Mouse (Mus musculus) neutrophil, adult 5-6 weeks (primary cell): Measurements from ENCODE around the gene Rtkn. TPM values are rescaled to one million over a fixed set of nuclear protein-coding genes. Genes with fewer than 3 reads are reported as not detected.

Source experiments
- ATAC-seq: fragments of 151-379, 151-347 bp; 2 replicates; pipeline ENCODE4 v1.8.0; 2017; ENCODE audit warnings: mild to moderate bottlenecking, moderate TSS enrichment; ENCODE audit not compliant: insufficient number of reproducible peaks, poor library complexity, low FRiP score, severe bottlenecking; ENCODE audit errors: extremely low read depth
- total RNA-seq: library from RNA; stranded (forward); fragments of 200-1000 nt; gene quantifications from 2 replicates; pipeline ENCODE4 v1.2.3, GENCODE M21; 2017

Rtkn gene
- total RNA-seq, 1 experiment from 2014 or later: not detected

- ATAC-seq: peak; percentile 28; the same call in 1 of the 2 replicates
Observed at GRCm38 (mm10) chr6:83162701-83163100, 27.4 kb downstream of the Rtkn start.

GRCm38 (mm10) chr6:83165026-83165606 lies 29.9 kb downstream of the Rtkn start:
- no peak for ATAC-seq

GRCm38 (mm10) chr6:83165607-83166242 lies 30.5 kb downstream of the Rtkn start, which contains the start of gene Dctn1:
Gene Dctn1 (plus strand): TSS chr6:83165920.
- peak; percentile 90 for ATAC-seq

GRCm38 (mm10) chr6:83166243-83166630 lies 31.0 kb downstream of the Rtkn start:
- 0 out of 2 replicates have a peak, but pooled peaks have one; percentile 17 for ATAC-seq

- ATAC-seq: no peak
Observed at GRCm38 (mm10) chr6:83169872-83170271, 34.6 kb downstream of the Rtkn start.

- ATAC-seq: no peak
Observed at GRCm38 (mm10) chr6:83171063-83171462, 35.8 kb downstream of the Rtkn start.

GRCm38 (mm10) chr6:83172240-83172920 lies 37.1 kb downstream of the Rtkn start:
- no peak for ATAC-seq

- ATAC-seq: no peak
Observed at GRCm38 (mm10) chr6:83175996-83176395, 40.7 kb downstream of the Rtkn start.

DNA sequence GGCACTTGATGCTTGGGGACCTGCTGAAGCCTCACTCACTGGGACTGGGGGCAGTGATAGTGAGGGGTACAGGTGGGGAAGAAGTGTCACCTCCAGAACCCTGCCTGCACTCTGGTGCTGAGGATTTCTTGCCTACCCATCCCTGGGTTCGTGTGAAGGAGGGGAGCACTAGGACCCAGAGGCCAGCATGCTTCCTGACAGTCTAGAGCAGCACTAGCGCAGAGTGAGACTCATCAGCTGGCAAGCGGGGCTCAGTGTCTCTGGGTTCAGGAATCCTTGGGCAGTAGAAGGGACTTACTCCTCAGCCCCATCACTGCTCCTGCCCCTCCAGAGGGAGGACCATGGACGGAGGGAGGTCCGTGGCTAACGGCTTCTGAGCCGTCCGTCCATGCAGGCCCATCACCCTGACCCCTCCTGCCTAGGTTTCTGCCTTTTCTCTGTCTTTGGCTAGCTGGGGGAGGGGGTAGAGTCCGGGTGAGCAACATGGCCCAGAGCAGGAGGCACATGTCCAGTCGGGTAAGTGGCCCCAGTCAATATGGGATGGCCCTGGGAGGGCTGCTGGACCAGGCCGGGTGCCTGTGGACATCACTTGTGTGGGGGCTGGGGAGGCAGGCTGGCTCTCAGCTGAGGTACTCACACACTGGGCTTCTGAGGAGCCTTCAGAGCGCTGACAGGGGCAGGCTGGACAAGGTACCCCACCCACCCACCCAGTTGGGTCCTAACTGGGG lies 44.3 kb downstream of the Rtkn start:
- no peak for ATAC-seq

GRCm38 (mm10) chr6:83180605-83181004 lies 45.3 kb downstream of the Rtkn start:
- no peak for ATAC-seq

DNA sequence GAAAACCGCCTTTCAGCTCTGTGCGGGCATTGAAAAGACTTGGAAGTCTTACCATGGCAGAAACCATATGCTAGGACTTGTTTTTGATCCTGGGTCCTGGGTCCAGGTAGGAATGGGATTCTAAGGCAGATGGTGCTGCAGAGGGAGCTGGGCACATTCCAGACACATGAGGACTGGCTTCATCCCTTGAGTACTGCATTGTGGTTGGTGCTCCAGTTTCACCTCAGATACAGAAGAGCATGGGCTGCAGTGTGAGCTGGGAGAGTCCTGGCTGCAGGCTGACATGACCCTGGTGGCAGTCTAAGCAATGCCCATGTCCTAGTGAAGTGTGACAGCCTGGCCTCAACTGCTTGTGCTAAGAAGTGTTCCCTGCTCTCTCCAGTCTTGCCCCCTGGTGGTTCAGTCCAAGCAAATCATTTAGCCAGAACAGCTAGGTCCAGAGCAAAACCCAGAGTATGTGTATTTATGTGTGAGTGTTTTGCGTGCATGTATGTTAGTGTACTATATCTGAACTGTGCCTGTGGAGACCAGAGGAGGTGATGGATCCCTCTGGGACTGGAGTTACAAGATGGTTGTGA lies 49.7 kb downstream of the Rtkn start:
- ATAC-seq: no peak

- no peak for ATAC-seq
Observed at GRCm38 (mm10) chr6:83185895-83186861, 50.9 kb downstream of the Rtkn start.

- no peak for ATAC-seq
Observed at GRCm38 (mm10) chr6:83186946-83187345, 51.7 kb downstream of the Rtkn start.

DNA sequence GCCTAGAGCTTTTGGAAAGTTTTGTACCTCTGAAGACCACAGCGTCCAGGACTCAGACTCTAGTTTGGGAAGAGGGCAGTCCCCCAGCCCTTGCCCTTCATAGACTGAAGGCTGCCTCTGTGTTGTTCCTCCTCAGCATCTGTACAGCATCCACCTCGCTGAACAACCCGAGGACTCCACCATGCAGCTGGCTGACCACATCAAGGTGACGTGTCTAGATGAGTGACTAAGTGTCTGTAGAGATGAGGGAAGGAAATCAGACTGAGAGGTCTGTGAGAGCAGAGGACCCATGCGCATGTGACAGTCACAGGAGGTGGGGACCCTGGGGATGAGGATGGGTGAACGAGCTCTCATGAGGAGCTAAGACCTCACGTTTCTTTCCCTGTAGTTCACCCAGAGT lies 58.3 kb downstream of the Rtkn start:
- ATAC-seq: no peak

DNA sequence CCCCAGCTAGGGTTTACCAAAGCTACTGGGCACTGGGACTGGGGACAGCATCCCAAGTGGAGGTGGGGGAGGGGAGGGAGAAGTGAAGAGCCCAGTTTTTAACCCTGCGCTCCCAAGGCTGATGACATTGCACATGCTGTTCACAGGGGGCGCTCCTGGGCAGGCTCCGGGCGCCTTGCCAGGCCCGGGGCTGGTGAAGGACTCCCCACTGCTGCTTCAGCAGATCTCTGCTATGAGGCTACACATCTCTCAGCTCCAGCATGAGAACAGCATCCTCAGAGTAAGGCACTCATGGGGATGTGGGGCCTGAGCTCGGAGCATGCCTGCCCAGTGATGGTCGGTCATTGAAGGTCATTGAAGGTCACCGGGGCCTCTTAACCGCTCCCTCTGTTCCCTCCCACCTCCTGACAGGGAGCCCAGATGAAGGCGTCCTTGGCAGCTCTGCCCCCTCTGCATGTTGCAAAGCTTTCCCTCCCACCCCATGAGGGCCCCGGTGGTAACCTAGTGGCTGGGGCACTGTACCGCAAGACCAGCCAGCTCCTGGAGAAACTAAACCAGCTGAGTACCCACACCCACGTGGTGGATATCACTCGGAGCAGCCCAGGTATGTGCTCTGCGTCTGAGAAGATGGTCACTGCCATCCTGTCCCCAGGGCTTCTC lies 62.2 kb downstream of the Rtkn start:
- no peak for ATAC-seq
